Mouse (Mus musculus): ENCODE results near the gene Dnase2b.

Gene Dnase2b

DNA sequence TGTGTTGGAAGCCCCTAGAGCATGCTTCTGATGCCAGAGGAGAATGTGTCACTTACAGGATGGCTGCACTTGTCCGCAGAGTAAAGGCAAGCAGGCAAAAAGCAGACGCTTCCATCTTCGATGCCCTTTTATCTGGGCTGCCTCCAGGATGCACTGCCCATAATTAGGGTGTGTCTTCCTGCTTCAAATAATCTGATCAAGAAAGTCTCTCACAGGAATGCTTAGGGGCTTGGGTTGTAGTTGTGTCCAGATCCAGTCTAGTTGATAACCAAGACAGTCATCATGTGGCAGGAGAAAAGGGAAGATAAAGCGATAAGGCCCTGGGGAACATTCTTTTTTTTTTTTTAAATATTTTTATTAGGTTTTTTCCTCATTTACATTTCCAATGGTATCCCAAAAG is at the start of gene Dnase2b:
Dnase2b (minus strand) TSS at position 101 of the 400 bp plus-strand sequence.
- in situ Hi-C loops (cut with MboI, MseI), result loop anchor here in 1 of 2 experiments (10.0 kb wide), 1 partner anchor 1949 kb away; no protein-coding TSS in a partner anchor

DNA sequence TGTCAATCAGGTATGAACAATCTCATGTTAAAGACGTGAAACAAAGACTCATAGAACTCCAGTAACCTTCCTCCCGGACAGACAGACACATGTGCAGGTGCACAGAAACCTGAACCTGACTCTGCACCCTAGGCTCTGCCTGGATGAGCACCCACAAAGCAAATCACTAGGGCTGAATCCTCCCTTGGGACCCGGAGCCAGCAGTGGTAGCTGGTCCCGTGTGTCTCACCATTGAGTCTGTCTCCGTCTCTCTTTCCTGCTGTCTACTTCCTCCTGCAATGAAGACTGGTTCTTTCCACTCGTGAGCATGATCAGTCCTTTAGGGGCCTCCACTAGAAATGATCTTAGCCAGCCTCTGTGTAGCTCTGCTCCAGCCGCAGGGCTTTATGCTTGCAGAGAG is 46.5 kb upstream of the Dnase2b start:
- in situ Hi-C loops (cut with MboI, MseI), result no loop called here

GRCm38 (mm10) chr3:146661001-146661400 is 45.6 kb upstream of the Dnase2b start:
- in situ Hi-C loops (cut with MboI, MseI), result no loop called here

DNA sequence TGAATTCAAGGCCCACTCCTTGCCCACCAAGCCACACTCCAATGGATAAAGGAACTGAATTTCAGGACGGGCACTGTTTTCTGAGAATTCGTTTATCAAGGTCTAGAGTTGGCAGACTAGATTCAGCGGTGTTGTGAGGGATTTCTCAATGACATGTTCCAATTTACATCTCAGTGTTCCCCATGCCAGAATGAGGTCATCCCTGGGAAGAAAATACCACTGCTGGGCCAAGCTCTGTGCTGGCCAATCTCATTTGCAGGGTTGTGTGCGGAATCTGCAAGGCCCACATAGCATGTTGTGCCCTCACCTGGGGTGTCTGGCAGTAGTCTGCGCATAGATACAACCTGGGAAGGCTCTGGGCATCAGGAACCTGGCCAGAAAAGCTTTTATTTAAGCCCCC is 43.9 kb upstream of the Dnase2b start:
- in situ Hi-C loops (cut with MboI, MseI), result no loop called here

DNA sequence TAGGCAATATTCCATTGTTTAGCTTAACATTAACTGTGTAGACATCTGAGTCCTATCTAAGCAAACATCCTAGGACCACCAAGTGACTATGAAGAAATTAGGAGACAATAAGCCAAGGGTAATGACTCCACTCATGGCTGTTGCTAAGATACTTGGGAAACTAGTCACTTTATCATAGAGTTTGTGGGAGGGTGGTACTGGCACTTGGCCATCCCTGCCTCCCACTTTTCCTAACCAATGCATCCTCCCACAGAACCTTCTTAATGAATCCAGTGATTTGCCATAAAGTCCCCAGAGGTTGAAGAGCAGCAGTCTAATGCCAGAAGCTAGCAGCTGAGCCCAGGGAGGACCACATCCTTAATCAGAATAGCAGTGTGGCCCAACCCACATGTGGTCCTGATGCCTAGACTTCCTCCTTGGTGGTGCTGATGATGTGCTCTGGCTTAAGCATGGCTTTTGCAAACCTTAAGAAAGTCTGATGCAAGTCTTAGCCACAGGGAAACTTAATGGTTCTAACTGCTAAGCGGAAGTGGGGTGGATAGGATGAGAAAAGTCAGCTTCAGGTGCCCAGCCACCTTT is 42.8 kb upstream of the Dnase2b start:
- in situ Hi-C loops (cut with MboI, MseI), result no loop called here

DNA sequence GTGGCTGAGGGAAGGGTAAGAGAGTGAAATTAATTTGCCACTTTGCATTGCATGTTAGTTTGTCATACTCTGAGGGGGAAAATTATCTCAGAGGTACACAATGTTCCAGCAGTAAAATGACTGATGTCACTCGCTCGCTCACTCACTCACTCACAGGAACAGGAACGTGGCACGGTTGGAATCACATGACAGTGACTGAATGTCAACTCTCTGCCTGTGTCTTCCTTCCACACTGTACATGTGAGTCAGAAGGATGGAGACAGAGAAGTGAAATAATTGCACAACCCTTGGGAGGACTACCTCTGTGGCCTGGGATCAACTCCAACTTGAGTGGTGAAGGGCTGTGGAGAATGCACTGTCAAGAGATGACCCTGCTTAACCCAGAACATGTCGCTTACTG is 42.0 kb upstream of the Dnase2b start:
- in situ Hi-C loops (cut with MboI, MseI), result no loop called here

- in situ Hi-C loops (cut with MboI, MseI), result no loop called here
These were observed 39.7 kb upstream of the Dnase2b start for GRCm38 (mm10) chr3:146655111-146655577.

DNA sequence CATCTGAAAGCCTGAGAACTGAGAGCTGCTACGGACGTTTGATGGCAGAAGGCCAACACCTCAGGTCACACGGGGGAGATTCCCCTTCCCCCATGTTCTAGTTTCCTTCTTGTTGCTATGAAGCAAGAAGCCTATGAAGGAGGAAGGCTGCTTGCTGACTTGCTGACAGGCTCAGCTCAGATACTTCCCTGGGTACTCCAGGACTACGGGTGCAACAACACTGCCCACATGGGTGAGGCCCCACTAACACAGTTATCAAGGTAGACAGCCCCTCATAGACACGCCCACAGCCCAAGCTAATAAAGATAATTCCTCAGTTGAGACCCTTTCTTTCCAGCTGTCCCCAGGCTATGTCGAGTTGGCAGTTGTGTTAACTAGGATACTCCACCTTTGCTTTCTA is 38.3 kb upstream of the Dnase2b start:
- in situ Hi-C loops (cut with MboI, MseI), result no loop called here

- in situ Hi-C loops (cut with MboI, MseI), result no loop called here
These were observed 37.0 kb upstream of the Dnase2b start for GRCm38 (mm10) chr3:146652431-146652830.

GRCm38 (mm10) chr3:146651217-146651616 is 35.8 kb upstream of the Dnase2b start, which contains the start of gene 4930503B20Rik:
TSS of gene 4930503B20Rik (minus strand) at chr3:146651317.
- in situ Hi-C loops (cut with MboI, MseI), result no loop called here

- in situ Hi-C loops (cut with MboI, MseI), result no loop called here
These were observed 35.3 kb upstream of the Dnase2b start for GRCm38 (mm10) chr3:146650716-146651115.

GRCm38 (mm10) chr3:146649311-146649894 is 34.0 kb upstream of the Dnase2b start:
- in situ Hi-C loops (cut with MboI, MseI), result no loop called here

DNA sequence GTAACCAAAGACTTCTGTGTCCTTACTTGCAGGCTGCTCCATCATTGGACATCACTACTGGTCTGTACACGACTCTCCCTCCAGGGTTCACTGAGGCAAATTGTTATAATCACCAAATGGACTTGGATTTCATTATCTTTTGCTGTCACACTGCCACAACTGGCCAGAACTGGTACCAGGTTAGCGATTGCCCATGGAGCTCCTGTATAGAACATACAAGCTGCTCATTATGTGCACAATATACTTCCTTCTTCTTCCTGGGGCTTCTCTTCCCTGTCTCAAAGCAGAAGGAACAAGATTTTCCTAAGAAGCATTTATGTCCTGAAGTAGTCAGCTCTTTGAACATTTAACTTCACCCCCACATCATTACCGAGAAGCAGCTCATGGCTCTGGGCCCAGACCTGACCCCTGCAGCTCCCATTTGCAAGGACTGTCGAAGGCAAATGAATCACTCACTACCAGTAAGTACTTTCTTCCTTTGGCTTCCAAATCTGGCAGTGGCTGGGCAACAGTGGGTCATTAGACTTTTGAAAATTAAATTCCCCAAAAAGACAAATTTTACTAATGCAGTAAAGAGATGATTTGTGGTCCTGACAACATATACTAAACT is 26.5 kb upstream of the Dnase2b start:
- in situ Hi-C loops (cut with MboI, MseI), result no loop called here

- in situ Hi-C loops (cut with MboI, MseI), result no loop called here
These were observed 17.1 kb upstream of the Dnase2b start for GRCm38 (mm10) chr3:146632506-146632905.

DNA sequence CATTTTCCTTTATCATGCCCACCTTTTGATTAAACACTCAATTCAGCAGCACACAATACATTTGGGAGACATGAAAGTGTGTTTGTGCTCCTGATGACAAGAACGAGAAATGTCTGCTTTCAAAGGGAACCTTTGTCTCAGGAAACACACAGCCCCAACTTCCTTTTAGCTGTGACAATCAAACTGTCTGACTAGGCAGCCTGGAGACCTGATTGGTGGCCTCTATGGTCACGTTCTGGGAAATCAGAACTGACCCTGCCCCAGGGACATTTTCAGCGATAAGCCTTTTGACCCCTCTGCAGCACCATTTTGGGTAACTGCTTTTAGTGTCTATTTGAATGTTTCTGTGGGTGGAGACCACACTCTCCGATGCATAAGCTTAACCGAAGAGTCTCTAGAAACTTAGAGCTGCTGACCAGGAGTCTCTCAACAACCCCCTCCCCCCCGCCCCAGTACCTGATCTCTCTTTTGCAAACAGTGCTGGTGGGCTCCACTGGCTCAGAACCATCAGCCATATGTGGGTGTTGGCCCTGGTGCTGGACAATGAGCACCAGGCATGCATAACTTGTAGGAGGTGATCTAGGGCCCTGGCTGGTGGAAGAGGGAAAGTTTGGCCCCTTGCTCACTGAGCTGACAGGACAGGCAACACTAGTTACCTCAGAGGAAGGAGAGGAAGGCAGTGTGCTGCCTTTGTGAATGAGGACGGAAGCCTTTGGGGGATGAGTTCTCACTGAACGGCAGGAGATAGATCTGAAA is 13.0 kb upstream of the Dnase2b start:
- in situ Hi-C loops (cut with MboI, MseI), result no loop called here

GRCm38 (mm10) chr3:146625766-146626165 is 10.4 kb upstream of the Dnase2b start:
- in situ Hi-C loops (cut with MboI, MseI), result no loop called here

- in situ Hi-C loops (cut with MboI, MseI), result no loop called here
These were observed 6.6 kb upstream of the Dnase2b start for GRCm38 (mm10) chr3:146621966-146622365.

GRCm38 (mm10) chr3:146620555-146621249 is 5.3 kb upstream of the Dnase2b start:
- in situ Hi-C loops (cut with MboI, MseI), result no loop called here

- in situ Hi-C loops (cut with MboI, MseI), result no loop called here
These were observed 4.7 kb upstream of the Dnase2b start for GRCm38 (mm10) chr3:146620101-146620500.

GRCm38 (mm10) chr3:146618357-146618756 is 3.0 kb upstream of the Dnase2b start:
- in situ Hi-C loops (cut with MboI, MseI), result loop anchor here in 1 of 2 experiments (10.0 kb wide), 1 partner anchor 1946 kb away; no protein-coding TSS in a partner anchor

DNA sequence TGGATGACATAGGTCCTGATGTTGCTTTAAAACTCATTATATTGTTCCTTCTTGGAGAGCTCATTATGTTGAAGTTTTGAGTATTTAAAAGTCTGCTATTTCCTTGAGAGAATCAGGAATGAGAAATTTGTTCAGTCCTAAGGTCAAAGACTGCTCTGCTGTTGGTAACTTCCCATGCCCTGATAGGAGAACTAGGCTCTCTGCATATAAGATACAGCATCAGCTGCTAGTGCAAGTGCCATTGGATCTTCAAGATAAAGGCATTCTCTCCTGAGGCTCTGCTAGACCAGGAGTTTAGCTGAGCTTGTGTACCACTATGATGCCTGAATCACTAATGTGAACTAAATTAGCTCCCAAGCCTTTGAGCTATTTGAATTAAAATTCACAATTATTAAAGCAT is 2.5 kb upstream of the Dnase2b start:
- in situ Hi-C loops (cut with MboI, MseI), result loop anchor here in 1 of 2 experiments (10.0 kb wide), 1 partner anchor 1947 kb away; no protein-coding TSS in a partner anchor

All from T-helper 17 cell (primary cell).